Mouse (Mus musculus): ENCODE results near the gene Gm2004. TPM values are rescaled to one million over a fixed set of nuclear protein-coding genes. Genes with fewer than 3 reads are reported as not detected.
"Not testable (repeated sequence)": the region's sequence is repeated elsewhere in the genome, so short reads cannot be mapped to it uniquely, and the experiment has no call there.

The Gm2004 gene
- 1.0 and 1.5 TPM in 2 replicates for polyA plus RNA-seq (2014; fragmentation: Nextera tagmentation; extraction: Ambion mirVana)

- not testable (repeated sequence) for ATAC-seq (ENCODE audit: low FRiP score); H3K4me3 ChIP-seq (ENCODE audit: low read depth, low read length); DNase-seq (ENCODE audit: low spot score, missing footprints); H3K4me1 ChIP-seq (ENCODE audit: control insufficient read depth, insufficient read depth, low read length); H3K27ac ChIP-seq (ENCODE audit: low read depth, low read length); H3K36me3 ChIP-seq (ENCODE audit: control insufficient read depth, insufficient read depth, low read length); H3K9me3 ChIP-seq (ENCODE audit: control insufficient read depth, low read length); H3K4me2 ChIP-seq; H3K27me3 ChIP-seq (ENCODE audit: control insufficient read depth, insufficient read depth, low read length); H3K9ac ChIP-seq (ENCODE audit: low read length)
- no CpG with 5 or more reads among the region's 2 CpGs for WGBS
Measured at GRCm38 (mm10) chr2:176149725-176150124, at the start of gene Gm2004. Gene Gm2004, minus strand, starts transcription at chr2:176149825.

Other genes with a start within 250 kb of the Gm2004 start
- gene Zfp966, start 218.7 kb downstream of the Gm2004 start, polyA plus RNA-seq (2014; fragmentation: Nextera tagmentation; extraction: Ambion mirVana), result 3.8 and 5.4 TPM in 2 replicates
- gene Gm2026, start 184.5 kb downstream of the Gm2004 start, polyA plus RNA-seq (2014; fragmentation: Nextera tagmentation; extraction: Ambion mirVana), result 37.8 and 39.8 TPM in 2 replicates
- gene 2210418O10Rik, start 76.7 kb upstream of the Gm2004 start, polyA plus RNA-seq (2014; fragmentation: Nextera tagmentation; extraction: Ambion mirVana), result 10.0 and 15.5 TPM in 2 replicates
- not detected in 2 replicates for gene Gm11009, start 169.7 kb upstream of the Gm2004 start, polyA plus RNA-seq (2014; fragmentation: Nextera tagmentation; extraction: Ambion mirVana)

All from midbrain, embryonic 11.5 days (tissue).